Mouse (Mus musculus) neural tube, embryonic 14.5 days (tissue): ENCODE measurements around the gene BC061237. TPM values are rescaled to one million over a fixed set of nuclear protein-coding genes. Genes with fewer than 3 reads are reported as not detected.
"Not testable (repeated sequence)": the region's sequence is repeated elsewhere in the genome, so short reads cannot be mapped to it uniquely, and the experiment has no call there.

Source experiments
- ATAC-seq: fragments of 200-750 bp; cut with Nextera tagmentation; 2 replicates; pipeline ENCODE4 v1.8.0; 2017; ENCODE audit warnings: low read depth, mild to moderate bottlenecking, moderate TSS enrichment, moderate library complexity
- H3K27ac ChIP-seq: fragments of 300-500 bp; sonication (generic); 2 replicates; pipeline ENCODE4 v1.5.1; 2014; ENCODE audit warnings: low read depth, mild to moderate bottlenecking, control low read depth, low read length, moderate library complexity, mixed read lengths
- H3K27me3 ChIP-seq: fragments of 300-500 bp; sonication (generic); 2 replicates; pipeline ENCODE4 v1.6.1; 2014; ENCODE audit warnings: low read length; ENCODE audit not compliant: control insufficient read depth, insufficient read depth
- H3K36me3 ChIP-seq: fragments of 300-500 bp; sonication (generic); 2 replicates; pipeline ENCODE4 v1.6.1; 2014; ENCODE audit warnings: low read length, mixed read lengths; ENCODE audit not compliant: control insufficient read depth, insufficient read depth
- H3K4me1 ChIP-seq: fragments of 300-500 bp; sonication (generic); 2 replicates; pipeline ENCODE4 v1.6.1; 2014; ENCODE audit warnings: low read length; ENCODE audit not compliant: control insufficient read depth, insufficient read depth
- H3K4me2 ChIP-seq: fragments of 300-500 bp; sonication (generic); 2 replicates; pipeline ENCODE4 v1.6.1; 2014; ENCODE audit warnings: mild to moderate bottlenecking, low read depth, low read length, control low read depth
- H3K4me3 ChIP-seq: fragments of 300-500 bp; sonication (generic); 2 replicates; pipeline ENCODE4 v1.5.1; 2014; ENCODE audit warnings: low read depth, low read length, control low read depth, mixed read lengths
- H3K9ac ChIP-seq: fragments of 300-500 bp; sonication (generic); replicated peaks from 2 replicates; pipeline ENCODE4 v1.6.1; 2014; ENCODE audit warnings: low read depth, mild to moderate bottlenecking, control low read depth, low read length, mixed read lengths
- H3K9me3 ChIP-seq: fragments of 300-500 bp; sonication (generic); 2 replicates; pipeline ENCODE4 v1.6.1; 2016; ENCODE audit warnings: low read length; ENCODE audit not compliant: control insufficient read depth
- WGBS: fragments of 180-500 bp; shearing (Covaris S2); extraction: QIAGEN DNeasy Blood & Tissue Kit; methylation state at CpG from one replicate; pipeline ENCODE4 v1.1.7; 2014; 5-methylcytosine and 5-hydroxymethylcytosine counted together
- polyA plus RNA-seq: library from polyadenylated mRNA; unstranded; fragments of >200 nt; fragmentation: Nextera tagmentation; extraction: Ambion mirVana; gene quantifications from 2 replicates; pipeline ENCODE4 v1.2.1, GENCODE M21; 2014

BC061237 gene
- polyA plus RNA-seq, result not detected in 2 replicates

- H3K9ac ChIP-seq, H3K4me1 ChIP-seq, H3K27ac ChIP-seq, H3K9me3 ChIP-seq, H3K36me3 ChIP-seq, H3K27me3 ChIP-seq, H3K4me2 ChIP-seq, ATAC-seq, H3K4me3 ChIP-seq: not testable (repeated sequence)
- 80% methylated on average over 1 of the region's 1 CpGs for WGBS
Measured at GRCm38 (mm10) chr14:44492163-44492562, at the start of gene BC061237. Gene BC061237, plus strand, starts transcription at chr14:44492463.

DNA sequence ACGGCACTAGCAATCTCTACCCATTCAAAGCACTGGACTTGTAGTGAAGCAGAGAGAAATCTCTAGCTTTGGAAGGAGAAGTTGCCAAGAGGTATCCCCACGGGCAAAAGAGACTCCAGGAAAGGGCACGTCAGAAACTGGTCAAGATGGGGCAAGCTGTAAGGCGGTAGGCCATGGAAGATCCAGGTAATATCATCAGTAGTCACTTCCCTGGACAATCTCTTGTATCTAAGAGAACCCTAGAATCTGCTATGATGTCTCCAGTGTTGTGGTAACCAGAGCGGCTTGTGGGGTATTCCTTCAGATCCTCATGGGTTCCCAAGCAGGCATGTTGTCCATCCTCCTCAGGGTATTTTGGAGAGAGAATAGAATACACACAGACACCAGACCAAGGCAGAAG is 25.7 kb downstream of the BC061237 start, which contains the start of gene Gm17093:
TSS of gene Gm17093 (plus strand) at position 301 of the 400 bp plus-strand sequence.
- H3K4me3 ChIP-seq, ATAC-seq, H3K27ac ChIP-seq, H3K36me3 ChIP-seq, H3K27me3 ChIP-seq, H3K9me3 ChIP-seq, H3K4me2 ChIP-seq, H3K9ac ChIP-seq, H3K4me1 ChIP-seq: not testable (repeated sequence)
- 84% methylated on average over 5 of the region's 5 CpGs for WGBS

GRCm38 (mm10) chr14:44547961-44548360 is 55.7 kb downstream of the BC061237 start:
- not testable (repeated sequence) for H3K27ac ChIP-seq, H3K36me3 ChIP-seq, ATAC-seq, H3K9me3 ChIP-seq, H3K4me3 ChIP-seq, H3K4me2 ChIP-seq, H3K9ac ChIP-seq, H3K4me1 ChIP-seq, H3K27me3 ChIP-seq
- WGBS, result 72% methylated on average over 3 of the region's 5 CpGs

Other genes with a start within 250 kb of the BC061237 start
- gene Gm8220, start 206.9 kb upstream of the BC061237 start, polyA plus RNA-seq, result not detected in 2 replicates
- not detected in 2 replicates for gene Gm5930, start 153.9 kb upstream of the BC061237 start, polyA plus RNA-seq
- gene Gm8229, start 127.1 kb upstream of the BC061237 start, polyA plus RNA-seq, result not detected in 2 replicates
- not detected in 2 replicates for gene Gm3371, start 81.8 kb upstream of the BC061237 start, polyA plus RNA-seq
- gene Gm8232, start 58.8 kb upstream of the BC061237 start, polyA plus RNA-seq, result not detected in 2 replicates
- not detected in 2 replicates for gene Gm17093, start 25.8 kb downstream of the BC061237 start, polyA plus RNA-seq
- gene Gm8247, start 90.7 kb downstream of the BC061237 start, polyA plus RNA-seq, result not detected in 2 replicates
- not detected in 2 replicates for gene Gm5624, start 135.5 kb downstream of the BC061237 start, polyA plus RNA-seq
- not detected in 2 replicates for gene Gm8257, start 214.0 kb downstream of the BC061237 start, polyA plus RNA-seq